Mouse (Mus musculus): ENCODE measurements at regions not wholly inside any gene's neighbourhood (a gene's known extent, or its start where the extent isn't known, plus 50 kb on each side); places are given as distances from the start of the nearest gene placed in this dataset.

GRCm38 (mm10) chr8:126536132-126536927 lies 57.5 kb downstream of the Irf2bp2 start:
- Histone ChIP-seq H3K79me2 (replicated peaks; ENCODE audit: control insufficient read depth, extremely low read depth, insufficient read depth, poor library complexity, severe bottlenecking) (no peaks in the 10 kb centered on the region), H3K4me3 (replicated peaks in 1 of 3; ENCODE audit: low read depth in 2 of 3, low read length in 2 of 3, poor library complexity in 1 of 3) (no peak overlapping the region), H3K27ac (ENCODE audit: insufficient read depth, low read depth) (no peak overlapping the region), H3K4me1 (ENCODE audit: control insufficient read depth in 1 of 2, insufficient read depth in 2 of 2) (peaks cover 11 to 16% of the 10 kb centered on the region in 2 experiments), H3K27me3 (replicated peaks) (no peaks in the 10 kb centered on the region), H3K9me3 (replicated peaks; ENCODE audit: low read length) (peaks cover 2% of the 10 kb centered on the region), H3K9ac (ENCODE audit: insufficient read depth, low read depth) (no peak overlapping the region), H3K4me2 (ENCODE audit: insufficient read depth, low read depth, poor library complexity, severe bottlenecking) (no peak overlapping the region), H3K36me3 (replicated peaks in 1 of 2; ENCODE audit: control insufficient read depth in 1 of 2, insufficient read depth in 1 of 2, low read length in 1 of 2) (no peaks in the 10 kb centered on the region)
- dilution Hi-C loops (cut with MboI; ENCODE audit: extremely low pct_ligation_motif_present, extremely low pct_unique_long_range_greater_than_20kb, low sequenced_read_pairs) (no loop called here), in situ Hi-C loops (cut with MboI; ENCODE audit: low pct_ligation_motif_present, low pct_unique_long_range_greater_than_20kb, low sequenced_read_pairs) (no loop called here)
- DNase-seq (ENCODE audit: extremely low read depth): no peak
- TF ChIP-seq NELFE (IDR thresholded peaks at IDR 0.05; ENCODE audit: low read depth, low read length) (no peak), ZMIZ1 (IDR thresholded peaks at IDR 0.05; ENCODE audit: low read depth, low read length) (no peak), MXI1 (IDR thresholded peaks at IDR 0.05; ENCODE audit: low read depth, low read length) (no peak), RAD21 (IDR thresholded peaks at IDR 0.05; ENCODE audit: low read depth, low read length) (no peak), CHD2 (IDR thresholded peaks at IDR 0.05; ENCODE audit: low read length) (no peak), POLR2A (IDR thresholded peaks at IDR 0.05; ENCODE audit: low read depth, low read length) (no peak), SIN3A (IDR thresholded peaks at IDR 0.05; ENCODE audit: low read length) (no peak), POLR2AphosphoS2 (IDR thresholded peaks at IDR 0.05; ENCODE audit: low read depth, low read length) (no peak), HCFC1 (IDR thresholded peaks at IDR 0.05; ENCODE audit: low read depth, low read length) (no peak), TBP (conservative IDR thresholded peaks at IDR 0.05; ENCODE audit: low read depth, low read length) (no peak), SMC3 (IDR thresholded peaks at IDR 0.05; ENCODE audit: low read depth, low read length) (no peak), ELF1 (IDR thresholded peaks at IDR 0.05; ENCODE audit: low read depth, low read length) (no peak), UBTF (IDR thresholded peaks at IDR 0.05; ENCODE audit: low read depth, low read length) (no peak), MAFK (IDR thresholded peaks at IDR 0.05; ENCODE audit: insufficient replicate concordance, low read length) (no peak), MEF2A (IDR thresholded peaks at IDR 0.05; ENCODE audit: borderline replicate concordance, low read depth, low read length) (no peak), USF1 (IDR thresholded peaks at IDR 0.05; ENCODE audit: low read depth, low read length) (no peak), E2F4 (IDR thresholded peaks at IDR 0.05; ENCODE audit: insufficient replicate concordance, low read depth, low read length) (no peak), NRF1 (IDR thresholded peaks at IDR 0.05; ENCODE audit: low read depth, low read length) (no peak)

- H3K4me2 ChIP-seq (ENCODE audit: insufficient read depth, low read depth, poor library complexity, severe bottlenecking): no peak overlapping the region
- TF ChIP-seq NRF1 (IDR thresholded peaks at IDR 0.05; ENCODE audit: low read depth, low read length): no peak
- no peak for TF ChIP-seq MAZ (IDR thresholded peaks at IDR 0.05; ENCODE audit: low read depth, low read length)
- no peaks in the 10 kb centered on the region for H3K36me3 ChIP-seq (replicated peaks in 1 of 2; ENCODE audit: control insufficient read depth in 1 of 2, insufficient read depth in 1 of 2, low read length in 1 of 2)
Measured at GRCm38 (mm10) chr8:126532284-126532974, 57.6 kb upstream of the Tarbp1 start.

More at GRCm38 (mm10) chr8:126532284-126532974, 57.6 kb upstream of the Tarbp1 start:
- Histone ChIP-seq H3K9ac (ENCODE audit: insufficient read depth, low read depth) (no peak overlapping the region), H3K27ac (ENCODE audit: insufficient read depth, low read depth) (no peak overlapping the region), H3K27me3 (replicated peaks) (no peaks in the 10 kb centered on the region), H3K79me2 (replicated peaks; ENCODE audit: control insufficient read depth, extremely low read depth, insufficient read depth, poor library complexity, severe bottlenecking) (no peaks in the 10 kb centered on the region), H3K4me3 (replicated peaks in 1 of 3; ENCODE audit: low read depth in 2 of 3, low read length in 2 of 3, poor library complexity in 1 of 3) (no peak overlapping the region), H3K9me3 (replicated peaks; ENCODE audit: low read length) (peaks cover 2% of the 10 kb centered on the region), H3K4me1 (ENCODE audit: control insufficient read depth in 1 of 2, insufficient read depth in 2 of 2) (peaks cover 23 to 30% of the 10 kb centered on the region in 2 experiments)
- in situ Hi-C loops (cut with MboI; ENCODE audit: low pct_ligation_motif_present, low pct_unique_long_range_greater_than_20kb, low sequenced_read_pairs): no loop called here
- dilution Hi-C loops (cut with MboI; ENCODE audit: extremely low pct_ligation_motif_present, extremely low pct_unique_long_range_greater_than_20kb, low sequenced_read_pairs): no loop called here
- no peak for DNase-seq (ENCODE audit: extremely low read depth)

Data from CH12.LX (cell line).